Mouse (Mus musculus): ENCODE measurements around the gene 1700067K01Rik. TPM values are rescaled to one million over a fixed set of nuclear protein-coding genes. Genes with fewer than 3 reads are reported as not detected.

1700067K01Rik gene
- polyA plus RNA-seq (2011; ENCODE audit: insufficient read length, low read depth, missing spikeins): not detected in 2 replicates

GRCm38 (mm10) chr8:84001281-84002000 is at the start of gene 1700067K01Rik:
Gene 1700067K01Rik, plus strand, starts transcription at chr8:84001502.
- peaks cover 9% of the 10 kb centered on the region; the same call in 1 of the 2 replicates for H3K4me1 ChIP-seq (ENCODE audit: control insufficient read depth, insufficient read depth, low read length)

GRCm38 (mm10) chr8:83954749-83955105 is 46.6 kb upstream of the 1700067K01Rik start:
- TF ChIP-seq POLR2A (IDR thresholded peaks at IDR 0.05; ENCODE audit: low read depth, low read length) (no peak), CTCF (IDR thresholded peaks at IDR 0.05; ENCODE audit: borderline replicate concordance, insufficient read depth, low read length) (no peak)
- Histone ChIP-seq H3K4me1 (ENCODE audit: control insufficient read depth, insufficient read depth, low read length) (0 out of 2 replicates have a peak, but pooled peaks cover 4% of the 10 kb centered on the region), H3K4me3 (ENCODE audit: insufficient read depth, low read length) (peak overlapping the region; percentile 45), H3K27ac (ENCODE audit: insufficient read depth, low read length) (no peak overlapping the region)

More at GRCm38 (mm10) chr8:84001281-84002000, at the start of gene 1700067K01Rik:
- no peak within 1 kb of the TSS for H3K4me3 ChIP-seq (ENCODE audit: insufficient read depth, low read length)
- no peak for TF ChIP-seq POLR2A (IDR thresholded peaks at IDR 0.05; ENCODE audit: low read depth, low read length)
- TF ChIP-seq CTCF (IDR thresholded peaks at IDR 0.05; ENCODE audit: borderline replicate concordance, insufficient read depth, low read length): no peak
- H3K27ac ChIP-seq (ENCODE audit: insufficient read depth, low read length): no peak within 1 kb of the TSS

GRCm38 (mm10) chr8:83955106-83955957 is 46.0 kb upstream of the 1700067K01Rik start, which contains the start of the genes Gm10644 and Asf1b:
Gene Gm10644, minus strand, starts transcription at chr8:83955205.
Gene Asf1b, plus strand, starts transcription at chr8:83955507.
- peak within 1 kb of the TSS; percentile 87 for H3K4me3 ChIP-seq (ENCODE audit: insufficient read depth, low read length)
- peak; percentile 96 for TF ChIP-seq CTCF (IDR thresholded peaks at IDR 0.05; ENCODE audit: borderline replicate concordance, insufficient read depth, low read length)
- TF ChIP-seq POLR2A (IDR thresholded peaks at IDR 0.05; ENCODE audit: low read depth, low read length): peak; percentile 61

GRCm38 (mm10) chr8:83955958-83956218 is 45.4 kb upstream of the 1700067K01Rik start:
- Histone ChIP-seq H3K4me3 (ENCODE audit: insufficient read depth, low read length) (peak overlapping the region; percentile 87), H3K4me1 (ENCODE audit: control insufficient read depth, insufficient read depth, low read length) (0 out of 2 replicates have a peak, but pooled peaks cover 4% of the 10 kb centered on the region), H3K27ac (ENCODE audit: insufficient read depth, low read length) (no peak overlapping the region)
- TF ChIP-seq POLR2A (IDR thresholded peaks at IDR 0.05; ENCODE audit: low read depth, low read length): no peak
- TF ChIP-seq CTCF (IDR thresholded peaks at IDR 0.05; ENCODE audit: borderline replicate concordance, insufficient read depth, low read length): no peak

More at GRCm38 (mm10) chr8:83955106-83955957, 46.0 kb upstream of the 1700067K01Rik start, which contains the start of the genes Gm10644 and Asf1b:
- H3K27ac ChIP-seq (ENCODE audit: insufficient read depth, low read length): no peak within 1 kb of the TSS
- 0 out of 2 replicates have a peak, but pooled peaks cover 4% of the 10 kb centered on the region for H3K4me1 ChIP-seq (ENCODE audit: control insufficient read depth, insufficient read depth, low read length)

- 0 out of 2 replicates have a peak, but pooled peaks cover 4% of the 10 kb centered on the region for H3K4me1 ChIP-seq (ENCODE audit: control insufficient read depth, insufficient read depth, low read length)
- H3K4me3 ChIP-seq (ENCODE audit: insufficient read depth, low read length): peak overlapping the region; percentile 87
- TF ChIP-seq POLR2A (IDR thresholded peaks at IDR 0.05; ENCODE audit: low read depth, low read length) (no peak), CTCF (IDR thresholded peaks at IDR 0.05; ENCODE audit: borderline replicate concordance, insufficient read depth, low read length) (no peak)
- no peak overlapping the region for H3K27ac ChIP-seq (ENCODE audit: insufficient read depth, low read length)
Observed at GRCm38 (mm10) chr8:83956789-83957188, 44.5 kb upstream of the 1700067K01Rik start.

GRCm38 (mm10) chr8:83964015-83964765 is 37.1 kb upstream of the 1700067K01Rik start:
- no peak overlapping the region for H3K4me3 ChIP-seq (ENCODE audit: insufficient read depth, low read length)
- no peak for TF ChIP-seq CTCF (IDR thresholded peaks at IDR 0.05; ENCODE audit: borderline replicate concordance, insufficient read depth, low read length)
- no peak overlapping the region for H3K27ac ChIP-seq (ENCODE audit: insufficient read depth, low read length)
- H3K4me1 ChIP-seq (ENCODE audit: control insufficient read depth, insufficient read depth, low read length): no peaks in the 10 kb centered on the region

GRCm38 (mm10) chr8:83967701-83968100 is 33.6 kb upstream of the 1700067K01Rik start:
- H3K4me3 ChIP-seq (ENCODE audit: insufficient read depth, low read length): no peak overlapping the region
- TF ChIP-seq POLR2A (IDR thresholded peaks at IDR 0.05; ENCODE audit: low read depth, low read length): no peak
- TF ChIP-seq CTCF (IDR thresholded peaks at IDR 0.05; ENCODE audit: borderline replicate concordance, insufficient read depth, low read length): no peak
- H3K4me1 ChIP-seq (ENCODE audit: control insufficient read depth, insufficient read depth, low read length): peaks cover 6% of the 10 kb centered on the region
- H3K27ac ChIP-seq (ENCODE audit: insufficient read depth, low read length): no peak overlapping the region

GRCm38 (mm10) chr8:83971121-83971520 is 30.2 kb upstream of the 1700067K01Rik start:
- H3K27ac ChIP-seq (ENCODE audit: insufficient read depth, low read length): no peak overlapping the region
- no peak overlapping the region for H3K4me3 ChIP-seq (ENCODE audit: insufficient read depth, low read length)
- TF ChIP-seq CTCF (IDR thresholded peaks at IDR 0.05; ENCODE audit: borderline replicate concordance, insufficient read depth, low read length) (no peak), POLR2A (IDR thresholded peaks at IDR 0.05; ENCODE audit: low read depth, low read length) (no peak; the same call in 1 of the 2 replicates)
- peaks cover 6% of the 10 kb centered on the region for H3K4me1 ChIP-seq (ENCODE audit: control insufficient read depth, insufficient read depth, low read length)

GRCm38 (mm10) chr8:83971661-83972060 is 29.6 kb upstream of the 1700067K01Rik start:
- no peak overlapping the region for H3K27ac ChIP-seq (ENCODE audit: insufficient read depth, low read length)
- peaks cover 6% of the 10 kb centered on the region for H3K4me1 ChIP-seq (ENCODE audit: control insufficient read depth, insufficient read depth, low read length)
- H3K4me3 ChIP-seq (ENCODE audit: insufficient read depth, low read length): no peak overlapping the region
- TF ChIP-seq POLR2A (IDR thresholded peaks at IDR 0.05; ENCODE audit: low read depth, low read length) (no peak), CTCF (IDR thresholded peaks at IDR 0.05; ENCODE audit: borderline replicate concordance, insufficient read depth, low read length) (no peak)
